Mouse (Mus musculus) megakaryocyte, embryonic 14.5 days (primary cell): ENCODE measurements around the gene Zfp750. TPM values are rescaled to one million over a fixed set of nuclear protein-coding genes. Genes with fewer than 3 reads are reported as not detected.

Experiments used
- H3K27me3 ChIP-seq: replicated peaks from 2 replicates; pipeline ENCODE3; 2012; ENCODE audit warnings: inconsistent platforms
- H3K36me3 ChIP-seq: replicated peaks from 2 replicates; pipeline ENCODE3; 2012; ENCODE audit warnings: low read length, inconsistent platforms, mixed read lengths
- H3K4me1 ChIP-seq: 2 replicates; pipeline ENCODE4 v1.6.1; 2012; ENCODE audit warnings: inconsistent platforms
- H3K4me3 ChIP-seq: replicated peaks from 2 replicates; pipeline ENCODE3; 2012; ENCODE audit warnings: moderate library complexity, mild to moderate bottlenecking, inconsistent platforms
- H3K9me3 ChIP-seq: 2 replicates; pipeline ENCODE4 v1.6.1; 2012; ENCODE audit warnings: inconsistent platforms
- FLI1 ChIP-seq: IDR thresholded peaks from 2 replicates; pipeline ENCODE4 v1.6.1; 2012; ENCODE audit warnings: low read length, inconsistent platforms, mixed read lengths
- GATA1 ChIP-seq: IDR thresholded peaks from 3 replicates; pipeline ENCODE4 v1.6.1; 2012; ENCODE audit warnings: mixed read lengths, low read length, inconsistent platforms, borderline replicate concordance
- polyA plus RNA-seq: library from polyadenylated mRNA; stranded (reverse); fragments of >175 nt; gene quantifications from 2 replicates; pipeline ENCODE4 v1.2.3, GENCODE M21; 2012; ENCODE audit warnings: low replicate concordance; ENCODE audit not compliant: insufficient read depth

Zfp750 gene
- polyA plus RNA-seq, 1 experiment, result 0.09 TPM

- TF ChIP-seq GATA1, result no peak
- TF ChIP-seq FLI1, result no peak
- Histone ChIP-seq H3K4me3 (no peak overlapping the region), H3K9me3 (no peaks in the 10 kb centered on the region), H3K36me3 (peaks cover 86% of the 10 kb centered on the region), H3K27me3 (no peaks in the 10 kb centered on the region), H3K4me1 (peaks cover 49% of the 10 kb centered on the region)
Observed at GRCm38 (mm10) chr11:121479476-121480203, 39.5 kb downstream of the Zfp750 start.

- no peak for TF ChIP-seq GATA1
- no peak for TF ChIP-seq FLI1
- Histone ChIP-seq H3K36me3 (peaks cover 78% of the 10 kb centered on the region), H3K27me3 (no peaks in the 10 kb centered on the region), H3K9me3 (no peaks in the 10 kb centered on the region), H3K4me1 (peaks cover 54% of the 10 kb centered on the region), H3K4me3 (peak overlapping the region; percentile 59)
Observed at GRCm38 (mm10) chr11:121475699-121476415, 43.3 kb downstream of the Zfp750 start.

GRCm38 (mm10) chr11:121474831-121475230 is 44.3 kb downstream of the Zfp750 start:
- Histone ChIP-seq H3K27me3 (no peaks in the 10 kb centered on the region), H3K4me3 (no peak overlapping the region), H3K36me3 (peaks cover 81% of the 10 kb centered on the region), H3K4me1 (peaks cover 53% of the 10 kb centered on the region), H3K9me3 (no peaks in the 10 kb centered on the region)
- TF ChIP-seq GATA1 (no peak), FLI1 (no peak)

- Histone ChIP-seq H3K4me3 (no peak overlapping the region), H3K9me3 (no peaks in the 10 kb centered on the region), H3K27me3 (no peaks in the 10 kb centered on the region), H3K36me3 (peaks cover 87% of the 10 kb centered on the region), H3K4me1 (peaks cover 14% of the 10 kb centered on the region)
- TF ChIP-seq GATA1 (no peak), FLI1 (no peak)
Observed at GRCm38 (mm10) chr11:121467408-121467807, 51.7 kb downstream of the Zfp750 start.

Other genes starting within 250 kb of the Zfp750 start
- gene Wdr45b, start 164.9 kb downstream of the Zfp750 start, polyA plus RNA-seq, result 5.5 and 5.6 TPM in 2 replicates
- gene Rab40b, start 131.1 kb downstream of the Zfp750 start, polyA plus RNA-seq, result 0.30 and 1.5 TPM in 2 replicates
- gene Fn3krp, start 97.9 kb downstream of the Zfp750 start, polyA plus RNA-seq, result 0.48 TPM in 1 of 2 replicates, not detected in the other
- not detected in 2 replicates for gene Fn3k, start 84.4 kb downstream of the Zfp750 start, polyA plus RNA-seq
- gene Tbcd, start 67.4 kb downstream of the Zfp750 start, polyA plus RNA-seq, result 3.3 and 5.3 TPM in 2 replicates
- gene B3gntl1, start 153.8 kb upstream of the Zfp750 start, polyA plus RNA-seq, result 0.60 and 0.77 TPM in 2 replicates
- 2.1 and 12.5 TPM in 2 replicates for gene Metrnl, start 182.2 kb upstream of the Zfp750 start, polyA plus RNA-seq